Mouse (Mus musculus): ENCODE data around the gene Ank3. TPM values are rescaled to one million over a fixed set of nuclear protein-coding genes. Genes with fewer than 3 reads are reported as not detected.

Gene Ank3
- polyA plus RNA-seq, 1 experiment from 2014 or later, result 19.0 TPM

GRCm38 (mm10) chr10:69696019-69696418 lies 297.4 kb downstream of the Ank3 start:
- H3K4me3 ChIP-seq (ENCODE audit: low read length), result no peak overlapping the region
- no peak overlapping the region for H3K9ac ChIP-seq (ENCODE audit: low read length)
- H3K4me1 ChIP-seq (replicated peaks; ENCODE audit: control insufficient read depth, insufficient read depth, low read length), result peaks cover 3% of the 10 kb centered on the region; the same call in 1 of the 2 replicates
- H3K9me3 ChIP-seq (ENCODE audit: control insufficient read depth, low read length), result no peaks in the 10 kb centered on the region
- 52% methylated on average over 9 of the region's 9 CpGs for WGBS
- H3K36me3 ChIP-seq (ENCODE audit: control insufficient read depth, insufficient read depth, low read length), result no peaks in the 10 kb centered on the region
- H3K4me2 ChIP-seq (ENCODE audit: low read depth, low read length), result no peak overlapping the region
- no peaks in the 10 kb centered on the region for H3K27me3 ChIP-seq (ENCODE audit: control insufficient read depth, insufficient read depth, low read depth, low read length)
- H3K27ac ChIP-seq (ENCODE audit: low read length), result peak overlapping the region; percentile 42
- ATAC-seq (ENCODE audit: low read depth), result no peak

- Histone ChIP-seq H3K27ac (ENCODE audit: low read length) (no peak overlapping the region), H3K9ac (ENCODE audit: low read length) (no peak overlapping the region), H3K27me3 (ENCODE audit: control insufficient read depth, insufficient read depth, low read depth, low read length) (no peaks in the 10 kb centered on the region), H3K4me2 (ENCODE audit: low read depth, low read length) (no peak overlapping the region), H3K9me3 (ENCODE audit: control insufficient read depth, low read length) (no peaks in the 10 kb centered on the region), H3K4me3 (ENCODE audit: low read length) (no peak overlapping the region), H3K36me3 (ENCODE audit: control insufficient read depth, insufficient read depth, low read length) (no peaks in the 10 kb centered on the region), H3K4me1 (replicated peaks; ENCODE audit: control insufficient read depth, insufficient read depth, low read length) (peaks cover 3% of the 10 kb centered on the region; the same call in 1 of the 2 replicates)
- 78% methylated on average over 1 of the region's 1 CpGs for WGBS
- ATAC-seq (ENCODE audit: low read depth), result no peak
Measured at GRCm38 (mm10) chr10:69698699-69699098, 300.1 kb downstream of the Ank3 start.

GRCm38 (mm10) chr10:69701226-69701625 lies 302.7 kb downstream of the Ank3 start:
- Histone ChIP-seq H3K4me2 (ENCODE audit: low read depth, low read length) (no peak overlapping the region), H3K27ac (ENCODE audit: low read length) (no peak overlapping the region), H3K4me3 (ENCODE audit: low read length) (no peak overlapping the region), H3K9ac (ENCODE audit: low read length) (no peak overlapping the region), H3K27me3 (ENCODE audit: control insufficient read depth, insufficient read depth, low read depth, low read length) (no peaks in the 10 kb centered on the region), H3K36me3 (ENCODE audit: control insufficient read depth, insufficient read depth, low read length) (no peaks in the 10 kb centered on the region), H3K4me1 (replicated peaks; ENCODE audit: control insufficient read depth, insufficient read depth, low read length) (peaks cover 5% of the 10 kb centered on the region; the same call in 1 of the 2 replicates), H3K9me3 (ENCODE audit: control insufficient read depth, low read length) (no peaks in the 10 kb centered on the region)
- no peak for ATAC-seq (ENCODE audit: low read depth)
- WGBS, result 36% methylated on average over 4 of the region's 4 CpGs

GRCm38 (mm10) chr10:69705806-69706768 lies 307.5 kb downstream of the Ank3 start:
- Histone ChIP-seq H3K4me3 (ENCODE audit: low read length) (no peak overlapping the region), H3K4me1 (replicated peaks; ENCODE audit: control insufficient read depth, insufficient read depth, low read length) (peaks cover 3% of the 10 kb centered on the region; the same call in 1 of the 2 replicates), H3K4me2 (ENCODE audit: low read depth, low read length) (peak overlapping the region; percentile 36), H3K9me3 (ENCODE audit: control insufficient read depth, low read length) (no peaks in the 10 kb centered on the region), H3K36me3 (ENCODE audit: control insufficient read depth, insufficient read depth, low read length) (no peaks in the 10 kb centered on the region), H3K9ac (ENCODE audit: low read length) (no peak overlapping the region), H3K27ac (ENCODE audit: low read length) (no peak overlapping the region), H3K27me3 (ENCODE audit: control insufficient read depth, insufficient read depth, low read depth, low read length) (no peaks in the 10 kb centered on the region)
- ATAC-seq (ENCODE audit: low read depth), result no peak
- 12% methylated on average over 17 of the region's 17 CpGs for WGBS

GRCm38 (mm10) chr10:69706851-69707788 lies 308.5 kb downstream of the Ank3 start:
- Histone ChIP-seq H3K36me3 (ENCODE audit: control insufficient read depth, insufficient read depth, low read length) (no peaks in the 10 kb centered on the region), H3K9ac (ENCODE audit: low read length) (no peak overlapping the region), H3K27ac (ENCODE audit: low read length) (no peak overlapping the region), H3K4me1 (replicated peaks; ENCODE audit: control insufficient read depth, insufficient read depth, low read length) (peaks cover 3% of the 10 kb centered on the region; the same call in 1 of the 2 replicates), H3K4me3 (ENCODE audit: low read length) (no peak overlapping the region), H3K9me3 (ENCODE audit: control insufficient read depth, low read length) (no peaks in the 10 kb centered on the region), H3K27me3 (ENCODE audit: control insufficient read depth, insufficient read depth, low read depth, low read length) (no peaks in the 10 kb centered on the region), H3K4me2 (ENCODE audit: low read depth, low read length) (no peak overlapping the region)
- ATAC-seq (ENCODE audit: low read depth), result no peak
- 32% methylated on average over 14 of the region's 14 CpGs for WGBS

- H3K9me3 ChIP-seq (ENCODE audit: control insufficient read depth, low read length), result no peaks in the 10 kb centered on the region
- no peak overlapping the region for H3K4me2 ChIP-seq (ENCODE audit: low read depth, low read length)
- no peak overlapping the region for H3K9ac ChIP-seq (ENCODE audit: low read length)
- no peaks in the 10 kb centered on the region for H3K36me3 ChIP-seq (ENCODE audit: control insufficient read depth, insufficient read depth, low read length)
- H3K4me1 ChIP-seq (replicated peaks; ENCODE audit: control insufficient read depth, insufficient read depth, low read length), result peaks cover 3% of the 10 kb centered on the region; the same call in 1 of the 2 replicates
- H3K27ac ChIP-seq (ENCODE audit: low read length), result no peak overlapping the region
- H3K27me3 ChIP-seq (ENCODE audit: control insufficient read depth, insufficient read depth, low read depth, low read length), result no peaks in the 10 kb centered on the region
- WGBS, result 71% methylated on average over 11 of the region's 11 CpGs
- H3K4me3 ChIP-seq (ENCODE audit: low read length), result no peak overlapping the region
- no peak for ATAC-seq (ENCODE audit: low read depth)
Measured at GRCm38 (mm10) chr10:69707844-69708550, 309.4 kb downstream of the Ank3 start.

GRCm38 (mm10) chr10:69709631-69710030 lies 311.1 kb downstream of the Ank3 start:
- no peak overlapping the region for H3K9ac ChIP-seq (ENCODE audit: low read length)
- ATAC-seq (ENCODE audit: low read depth), result no peak
- no peaks in the 10 kb centered on the region for H3K36me3 ChIP-seq (ENCODE audit: control insufficient read depth, insufficient read depth, low read length)
- no peak overlapping the region for H3K27ac ChIP-seq (ENCODE audit: low read length)
- 53% methylated on average over 2 of the region's 2 CpGs for WGBS
- no peak overlapping the region for H3K4me3 ChIP-seq (ENCODE audit: low read length)
- H3K4me2 ChIP-seq (ENCODE audit: low read depth, low read length), result no peak overlapping the region
- H3K9me3 ChIP-seq (ENCODE audit: control insufficient read depth, low read length), result no peaks in the 10 kb centered on the region
- peaks cover 3% of the 10 kb centered on the region; the same call in 1 of the 2 replicates for H3K4me1 ChIP-seq (replicated peaks; ENCODE audit: control insufficient read depth, insufficient read depth, low read length)
- no peaks in the 10 kb centered on the region for H3K27me3 ChIP-seq (ENCODE audit: control insufficient read depth, insufficient read depth, low read depth, low read length)

GRCm38 (mm10) chr10:69710802-69711201 lies 312.2 kb downstream of the Ank3 start:
- peaks cover 2% of the 10 kb centered on the region; the same call in 1 of the 2 replicates for H3K4me1 ChIP-seq (replicated peaks; ENCODE audit: control insufficient read depth, insufficient read depth, low read length)
- H3K4me2 ChIP-seq (ENCODE audit: low read depth, low read length), result no peak overlapping the region
- no peaks in the 10 kb centered on the region for H3K36me3 ChIP-seq (ENCODE audit: control insufficient read depth, insufficient read depth, low read length)
- H3K9me3 ChIP-seq (ENCODE audit: control insufficient read depth, low read length), result no peaks in the 10 kb centered on the region
- no peaks in the 10 kb centered on the region for H3K27me3 ChIP-seq (ENCODE audit: control insufficient read depth, insufficient read depth, low read depth, low read length)
- ATAC-seq (ENCODE audit: low read depth), result no peak
- 81% methylated on average over 5 of the region's 5 CpGs for WGBS
- H3K27ac ChIP-seq (ENCODE audit: low read length), result no peak overlapping the region
- no peak overlapping the region for H3K4me3 ChIP-seq (ENCODE audit: low read length)
- no peak overlapping the region for H3K9ac ChIP-seq (ENCODE audit: low read length)
